Mouse (Mus musculus) stomach, postnatal 0 days (tissue): Measurements from ENCODE around the gene Mgam. TPM values are rescaled to one million over a fixed set of nuclear protein-coding genes. Genes with fewer than 3 reads are reported as not detected.
"Not testable (repeated sequence)": the region's sequence is repeated elsewhere in the genome, so short reads cannot be mapped to it uniquely, and the experiment has no call there.

Experiments
- ATAC-seq: fragments of 200-750 bp; cut with Nextera tagmentation; 2 replicates; pipeline ENCODE4 v1.8.0; 2017; ENCODE audit not compliant: low FRiP score, low TSS enrichment
- DNase-seq: peaks from one replicate; pipeline ENCODE4 v3.0.0-alpha.2; 2016; ENCODE audit warnings: low spot score
- H3K27ac ChIP-seq: fragments of 300-500 bp; sonication (generic); replicated peaks from 2 replicates; pipeline ENCODE4 v1.5.1; 2014; ENCODE audit warnings: mild to moderate bottlenecking, control low read depth
- H3K27me3 ChIP-seq: fragments of 300-500 bp; sonication (generic); 2 replicates; pipeline ENCODE4 v1.6.1; 2014; ENCODE audit warnings: low read length; ENCODE audit not compliant: control insufficient read depth, insufficient read depth
- H3K36me3 ChIP-seq: fragments of 300-500 bp; sonication (generic); 2 replicates; pipeline ENCODE4 v1.6.1; 2014; ENCODE audit warnings: low read length, mixed read lengths; ENCODE audit not compliant: control insufficient read depth, insufficient read depth
- H3K4me1 ChIP-seq: fragments of 300-500 bp; sonication (generic); replicated peaks from 2 replicates; pipeline ENCODE4 v1.6.1; 2014; ENCODE audit warnings: antibody characterized with exemption; ENCODE audit not compliant: control insufficient read depth, insufficient read depth
- H3K4me2 ChIP-seq: fragments of 300-500 bp; sonication (generic); replicated peaks from 2 replicates; pipeline ENCODE4 v1.6.1; 2014; ENCODE audit warnings: low read depth, mild to moderate bottlenecking, control low read depth, moderate library complexity
- H3K4me3 ChIP-seq: fragments of 300-500 bp; sonication (generic); 2 replicates; pipeline ENCODE4 v1.5.1; 2014; ENCODE audit warnings: low read depth, low read length, control low read depth
- H3K9ac ChIP-seq: fragments of 300-500 bp; sonication (generic); 2 replicates; pipeline ENCODE4 v1.6.1; 2014; ENCODE audit warnings: mild to moderate bottlenecking, low read length, control low read depth, mixed read lengths
- H3K9me3 ChIP-seq: fragments of 300-500 bp; sonication (generic); 2 replicates; pipeline ENCODE4 v1.6.1; 2016; ENCODE audit warnings: low read length; ENCODE audit not compliant: control insufficient read depth
- CTCF ChIP-seq: IDR thresholded peaks from 2 replicates; pipeline ENCODE4 v1.5.1; 2016; ENCODE audit warnings: antibody characterized with exemption, low read depth, mild to moderate bottlenecking, moderate library complexity
- EP300 ChIP-seq: optimal IDR thresholded peaks from 2 replicates; pipeline ENCODE3; 2016; ENCODE audit warnings: antibody characterized with exemption
- WGBS: fragments of 180-500 bp; shearing (Covaris S2); extraction: QIAGEN DNeasy Blood & Tissue Kit; methylation state at CpG from one replicate; pipeline ENCODE4 v1.1.7; 2014; 5-methylcytosine and 5-hydroxymethylcytosine counted together
- polyA plus RNA-seq: library from polyadenylated mRNA; unstranded; fragments of >200 nt; fragmentation: Nextera tagmentation; extraction: Ambion mirVana; gene quantifications from 2 replicates; pipeline ENCODE4 v1.2.1, GENCODE M21; 2015

Mgam gene
- polyA plus RNA-seq, 1 experiment from 2014 or later: 0.06 TPM

- Histone ChIP-seq H3K27me3 (no peaks in the 10 kb centered on the region), H3K9ac (no peak overlapping the region), H3K9me3 (no peaks in the 10 kb centered on the region), H3K27ac (no peak overlapping the region), H3K4me2 (no peak overlapping the region), H3K36me3 (no peaks in the 10 kb centered on the region), H3K4me3 (no peak overlapping the region), H3K4me1 (no peaks in the 10 kb centered on the region)
- 2% methylated on average over 5 of the region's 5 CpGs for WGBS
- ATAC-seq (0 out of 2 replicates have a peak, but pooled peaks have one; percentile 40), DNase-seq (peak; percentile 24)
- TF ChIP-seq EP300: no peak
- TF ChIP-seq CTCF: peak; percentile 85
These were observed 60.5 kb downstream of the Mgam start for GRCm38 (mm10) chr6:40689180-40689579.

- not testable (repeated sequence) for ATAC-seq, H3K4me1 ChIP-seq, H3K36me3 ChIP-seq, H3K9ac ChIP-seq, H3K4me3 ChIP-seq, H3K27me3 ChIP-seq, H3K27ac ChIP-seq, H3K4me2 ChIP-seq, H3K9me3 ChIP-seq, DNase-seq
- 11% methylated on average over 2 of the region's 4 CpGs for WGBS
These were observed 63.4 kb downstream of the Mgam start for GRCm38 (mm10) chr6:40692007-40692406.

- not testable (repeated sequence) for ATAC-seq, H3K4me1 ChIP-seq, H3K27me3 ChIP-seq, H3K9ac ChIP-seq, DNase-seq, H3K36me3 ChIP-seq, H3K4me2 ChIP-seq, H3K9me3 ChIP-seq, H3K27ac ChIP-seq, H3K4me3 ChIP-seq
- WGBS: 83% methylated on average over 5 of the region's 5 CpGs
These were observed 84.9 kb downstream of the Mgam start for GRCm38 (mm10) chr6:40713494-40713893.

- 90% methylated on average over 1 of the region's 1 CpGs for WGBS
These were observed 87.1 kb downstream of the Mgam start for GRCm38 (mm10) chr6:40715705-40716104.

GRCm38 (mm10) chr6:40728506-40728905, 99.9 kb downstream of the Mgam start:
- H3K9ac ChIP-seq, DNase-seq, ATAC-seq, H3K4me3 ChIP-seq, H3K4me1 ChIP-seq, H3K27me3 ChIP-seq, H3K27ac ChIP-seq, H3K9me3 ChIP-seq, H3K4me2 ChIP-seq, H3K36me3 ChIP-seq: not testable (repeated sequence)
- 53% methylated on average over 4 of the region's 4 CpGs for WGBS

More at GRCm38 (mm10) chr6:40715705-40716104, 87.1 kb downstream of the Mgam start:
- Histone ChIP-seq H3K27ac (no peak overlapping the region), H3K27me3 (no peaks in the 10 kb centered on the region), H3K9me3 (no peaks in the 10 kb centered on the region), H3K36me3 (no peaks in the 10 kb centered on the region), H3K9ac (no peak overlapping the region), H3K4me2 (no peak overlapping the region), H3K4me1 (no peaks in the 10 kb centered on the region), H3K4me3 (no peak overlapping the region)
- TF ChIP-seq CTCF: no peak
- ATAC-seq: no peak
- DNase-seq: no peak

- no peak overlapping the region for H3K9ac ChIP-seq
- WGBS: 79% methylated on average over 3 of the region's 3 CpGs
- H3K4me1 ChIP-seq: no peaks in the 10 kb centered on the region
- no peak overlapping the region for H3K4me3 ChIP-seq
- ATAC-seq (no peak), DNase-seq (no peak)
- H3K27ac ChIP-seq: no peak overlapping the region
- H3K27me3 ChIP-seq: no peaks in the 10 kb centered on the region
- no peak overlapping the region for H3K4me2 ChIP-seq
- no peaks in the 10 kb centered on the region for H3K9me3 ChIP-seq
- no peak for TF ChIP-seq CTCF
- TF ChIP-seq EP300: no peak
- H3K36me3 ChIP-seq: no peaks in the 10 kb centered on the region
These were observed 110.9 kb downstream of the Mgam start for GRCm38 (mm10) chr6:40739545-40739944.

GRCm38 (mm10) chr6:40749030-40749429, 120.4 kb downstream of the Mgam start:
- not testable (repeated sequence) for H3K27ac ChIP-seq, H3K27me3 ChIP-seq, H3K4me3 ChIP-seq, DNase-seq, H3K36me3 ChIP-seq, ATAC-seq, H3K9ac ChIP-seq, H3K9me3 ChIP-seq, H3K4me2 ChIP-seq, H3K4me1 ChIP-seq
- 75% methylated on average over 6 of the region's 6 CpGs for WGBS
